11 mouse cellular contexts compared by ENCODE assay signal in genomic region chr5:136040210-136040609, GRCm38 (mm10). TPM values are rescaled to one million over a fixed set of nuclear protein-coding genes. Genes with fewer than 3 reads are reported as not detected.
DNase-seq lines count a peak whose midpoint lies in the region; ATAC-seq and TF ChIP-seq lines count a peak whose summit lies in the region.
"Had no signal": no experiment of that assay in that cellular context is flagged by ENCODE, and none has a peak within 500 bp of the region (broad histone marks: within the 10 kb centered on the region; RNA-seq: fewer than 3 reads in every experiment).

No protein-coding gene starts in this region.

- H3K27ac ChIP-seq in forebrain, embryonic 10.5 days, result 0 out of 2 replicates have a peak overlapping the region, but pooled peaks have one; percentile 20
- no peak overlapping the region for H3K27ac ChIP-seq in forebrain, embryonic 15.5 days (replicated peaks)
- H3K27ac ChIP-seq in lung, embryonic 14.5 days (ENCODE audit: low read depth), result no peak overlapping the region
- no peak overlapping the region for H3K27ac ChIP-seq in lung, postnatal 0 days (ENCODE audit: low read length)
- H3K27ac ChIP-seq in embryonic facial prominence, embryonic 11.5 days (replicated peaks; ENCODE audit: low read depth, low read length), result no peak overlapping the region
- H3K27ac ChIP-seq: layer of hippocampus, adult 2 months had no signal

- ATAC-seq in forebrain, embryonic 15.5 days (replicated peaks), result no peak
- ATAC-seq in lung, embryonic 14.5 days (ENCODE audit: insufficient read depth), result 0 out of 2 replicates have a peak, but pooled peaks have one; percentile 29
- no peak for ATAC-seq in lung, postnatal 0 days
- ATAC-seq in embryonic facial prominence, embryonic 11.5 days (replicated peaks; ENCODE audit: insufficient number of reproducible peaks, low FRiP score, low TSS enrichment, low read depth), result peak; percentile 54; the same call in 1 of the 2 replicates
- ATAC-seq in neutrophil, adult 5-6 weeks (ENCODE audit: extremely low read depth, insufficient number of reproducible peaks, low FRiP score, poor library complexity, severe bottlenecking), result peak; percentile 35; the same call in 1 of the 2 replicates

- DNase-seq in forebrain, embryonic 10.5 days (ENCODE audit: extremely low spot score, low spot score), result no peak
- DNase-seq in lung, embryonic 14.5 days, result peak; percentile 36
- DNase-seq in lung, postnatal 0 days (ENCODE audit: low spot score), result no peak
- peak; percentile 41 for DNase-seq in embryonic facial prominence, embryonic 11.5 days (ENCODE audit: low spot score)
- no peak for DNase-seq in gastrocnemius, postnatal 10 days
- DNase-seq in cerebellum, adult 9-11 months, result no peak
- DNase-seq: heart, postnatal 10 days had no signal

- no peaks in the 10 kb centered on the region for H3K36me3 ChIP-seq in forebrain, embryonic 10.5 days (replicated peaks)
- no peaks in the 10 kb centered on the region for H3K36me3 ChIP-seq in forebrain, embryonic 15.5 days
- H3K36me3 ChIP-seq in lung, embryonic 14.5 days (ENCODE audit: insufficient read depth), result no peaks in the 10 kb centered on the region
- H3K36me3 ChIP-seq in lung, postnatal 0 days (ENCODE audit: insufficient read depth, low read length), result no peaks in the 10 kb centered on the region
- no peaks in the 10 kb centered on the region for H3K36me3 ChIP-seq in embryonic facial prominence, embryonic 11.5 days (replicated peaks; ENCODE audit: control insufficient read depth, insufficient read depth, low read depth, low read length)

- TF ChIP-seq EP300 in lung, postnatal 0 days (IDR thresholded peaks at IDR 0.05), result no peak

- no peaks in the 10 kb centered on the region for H3K9me3 ChIP-seq in forebrain, embryonic 10.5 days
- H3K9me3 ChIP-seq in forebrain, embryonic 15.5 days, result no peaks in the 10 kb centered on the region
- no peaks in the 10 kb centered on the region for H3K9me3 ChIP-seq in lung, embryonic 14.5 days (ENCODE audit: low read depth, low read length)
- no peaks in the 10 kb centered on the region for H3K9me3 ChIP-seq in lung, postnatal 0 days (ENCODE audit: low read length)
- H3K9me3 ChIP-seq in embryonic facial prominence, embryonic 11.5 days (replicated peaks; ENCODE audit: control insufficient read depth, low read length), result no peaks in the 10 kb centered on the region

- WGBS in forebrain, embryonic 10.5 days, result 49% methylated on average over 5 of the region's 5 CpGs
- WGBS in forebrain, embryonic 15.5 days, result 41% methylated on average over 5 of the region's 5 CpGs
- WGBS in lung, embryonic 14.5 days, result 35% methylated on average over 5 of the region's 5 CpGs
- WGBS in lung, postnatal 0 days, result 30% methylated on average over 5 of the region's 5 CpGs
- 51% methylated on average over 5 of the region's 5 CpGs for WGBS in embryonic facial prominence, embryonic 11.5 days

- no peaks in the 10 kb centered on the region for H3K27me3 ChIP-seq in forebrain, embryonic 10.5 days (ENCODE audit: poor library complexity, severe bottlenecking)
- no peaks in the 10 kb centered on the region for H3K27me3 ChIP-seq in forebrain, embryonic 15.5 days
- no peaks in the 10 kb centered on the region for H3K27me3 ChIP-seq in lung, embryonic 14.5 days (ENCODE audit: insufficient read depth, low read length)
- no peaks in the 10 kb centered on the region for H3K27me3 ChIP-seq in lung, postnatal 0 days (replicated peaks; ENCODE audit: insufficient read depth, low read length)
- no peaks in the 10 kb centered on the region for H3K27me3 ChIP-seq in embryonic facial prominence, embryonic 11.5 days (ENCODE audit: control insufficient read depth, insufficient read depth, low read length)

- peaks cover 15% of the 10 kb centered on the region for H3K4me1 ChIP-seq in forebrain, embryonic 10.5 days
- no peaks in the 10 kb centered on the region for H3K4me1 ChIP-seq in forebrain, embryonic 15.5 days
- no peaks in the 10 kb centered on the region for H3K4me1 ChIP-seq in lung, embryonic 14.5 days (ENCODE audit: insufficient read depth)
- H3K4me1 ChIP-seq in lung, postnatal 0 days (ENCODE audit: insufficient read depth, low read depth, low read length), result no peaks in the 10 kb centered on the region
- no peaks in the 10 kb centered on the region for H3K4me1 ChIP-seq in embryonic facial prominence, embryonic 11.5 days (ENCODE audit: control insufficient read depth, insufficient read depth, low read length)

- no peak for TF ChIP-seq CTCF in lung, embryonic 14.5 days (IDR thresholded peaks at IDR 0.05; ENCODE audit: low read depth)
- TF ChIP-seq CTCF in lung, postnatal 0 days (IDR thresholded peaks at IDR 0.05), result no peak

- H3K4me3 ChIP-seq in forebrain, embryonic 10.5 days, result peak overlapping the region; percentile 26; the same call in 1 of the 2 replicates
- no peak overlapping the region for H3K4me3 ChIP-seq in forebrain, embryonic 15.5 days
- no peak overlapping the region for H3K4me3 ChIP-seq in lung, embryonic 14.5 days (ENCODE audit: low read depth, low read length)
- H3K4me3 ChIP-seq in lung, postnatal 0 days (ENCODE audit: low read depth, low read length), result no peak overlapping the region
- no peak overlapping the region for H3K4me3 ChIP-seq in embryonic facial prominence, embryonic 11.5 days (ENCODE audit: low read depth, low read length)
- H3K4me3 ChIP-seq: layer of hippocampus, adult 2 months had no signal

- no peak overlapping the region for H3K9ac ChIP-seq in forebrain, embryonic 15.5 days (replicated peaks)
- no peak overlapping the region for H3K9ac ChIP-seq in lung, embryonic 14.5 days
- no peak overlapping the region for H3K9ac ChIP-seq in lung, postnatal 0 days (replicated peaks; ENCODE audit: low read depth)
- no peak overlapping the region for H3K9ac ChIP-seq in embryonic facial prominence, embryonic 11.5 days (replicated peaks; ENCODE audit: low read length)

- no peak overlapping the region for H3K4me2 ChIP-seq in forebrain, embryonic 15.5 days (replicated peaks)
- H3K4me2 ChIP-seq in lung, embryonic 14.5 days, result peak overlapping the region; percentile 20; the same call in 1 of the 2 replicates
- H3K4me2 ChIP-seq in lung, postnatal 0 days (replicated peaks; ENCODE audit: low read depth, low read length), result no peak overlapping the region
- no peak overlapping the region for H3K4me2 ChIP-seq in embryonic facial prominence, embryonic 11.5 days (ENCODE audit: low read depth, low read length)

RNA-seq across cellular contexts. Expression of gene Upk3b, which starts 1.9 kb away (rescaled TPM):
- polyA plus RNA-seq in forebrain, embryonic 10.5 days (2016; fragmentation: Nextera tagmentation; extraction: Ambion mirVana), result 0.09 TPM in 1 of 2 replicates, not detected in the other
- polyA plus RNA-seq in forebrain, embryonic 15.5 days (2015; fragmentation: Nextera tagmentation; extraction: Ambion mirVana), result not detected in 2 replicates
- 23.8 and 26.7 TPM in 2 replicates for polyA plus RNA-seq in lung, embryonic 14.5 days (2014; fragmentation: Nextera tagmentation; extraction: Ambion mirVana)
- polyA plus RNA-seq in lung, postnatal 0 days (2015; fragmentation: Nextera tagmentation; extraction: Ambion mirVana), result 35.7 and 38.8 TPM in 2 replicates
- polyA plus RNA-seq in embryonic facial prominence, embryonic 11.5 days (2014; fragmentation: Nextera tagmentation; extraction: Ambion mirVana), result 0.65 and 0.85 TPM in 2 replicates
- total RNA-seq in neutrophil, adult 5-6 weeks (2017), result not detected in 2 replicates
- under 1 TPM in 1 of 2 experiments, not detected in 1; 0.14 TPM for total RNA-seq in gastrocnemius, postnatal 10 days (2021)
- total RNA-seq: layer of hippocampus, adult 2 months had no signal

RNA-seq across cellular contexts. Expression of gene Upk3bl, which starts 14.1 kb away (rescaled TPM):
- polyA plus RNA-seq in forebrain, embryonic 10.5 days (2016; fragmentation: Nextera tagmentation; extraction: Ambion mirVana), result 1.5 and 1.7 TPM in 2 replicates
- not detected in 2 replicates for polyA plus RNA-seq in forebrain, embryonic 15.5 days (2015; fragmentation: Nextera tagmentation; extraction: Ambion mirVana)
- 1.5 and 1.8 TPM in 2 replicates for polyA plus RNA-seq in lung, embryonic 14.5 days (2014; fragmentation: Nextera tagmentation; extraction: Ambion mirVana)
- polyA plus RNA-seq in lung, postnatal 0 days (2015; fragmentation: Nextera tagmentation; extraction: Ambion mirVana), result 1.1 and 1.2 TPM in 2 replicates
- polyA plus RNA-seq in embryonic facial prominence, embryonic 11.5 days (2014; fragmentation: Nextera tagmentation; extraction: Ambion mirVana), result 6.2 and 6.4 TPM in 2 replicates
- total RNA-seq in neutrophil, adult 5-6 weeks (2017), result 0.61 and 2.8 TPM in 2 replicates
- total RNA-seq in gastrocnemius, postnatal 10 days (2021), result not detected
- total RNA-seq: heart, postnatal 10 days; layer of hippocampus, adult 2 months; liver, adult 2 months had no signal
- polyA plus RNA-seq: liver, adult 2 months had no signal

RNA-seq across cellular contexts. Expression of gene Rasa4, which starts 43.5 kb away (rescaled TPM):
- polyA plus RNA-seq in forebrain, embryonic 10.5 days (2016; fragmentation: Nextera tagmentation; extraction: Ambion mirVana), result 3.8 and 5.1 TPM in 2 replicates
- 6.0 and 6.3 TPM in 2 replicates for polyA plus RNA-seq in forebrain, embryonic 15.5 days (2015; fragmentation: Nextera tagmentation; extraction: Ambion mirVana)
- polyA plus RNA-seq in lung, embryonic 14.5 days (2014; fragmentation: Nextera tagmentation; extraction: Ambion mirVana), result 4.2 and 4.4 TPM in 2 replicates
- 2.0 and 2.8 TPM in 2 replicates for polyA plus RNA-seq in lung, postnatal 0 days (2015; fragmentation: Nextera tagmentation; extraction: Ambion mirVana)
- polyA plus RNA-seq in embryonic facial prominence, embryonic 11.5 days (2014; fragmentation: Nextera tagmentation; extraction: Ambion mirVana), result 3.8 and 5.5 TPM in 2 replicates
- total RNA-seq in neutrophil, adult 5-6 weeks (2017), result 7.3 and 8.5 TPM in 2 replicates
- 10 to 100 TPM; 12.9 to 20.5 TPM for total RNA-seq in gastrocnemius, postnatal 10 days (2021)

RNA-seq across cellular contexts. Expression of gene Dtx2, which starts 45.6 kb away (rescaled TPM):
- polyA plus RNA-seq in forebrain, embryonic 10.5 days (2016; fragmentation: Nextera tagmentation; extraction: Ambion mirVana), result 33.9 and 41.1 TPM in 2 replicates
- polyA plus RNA-seq in forebrain, embryonic 15.5 days (2015; fragmentation: Nextera tagmentation; extraction: Ambion mirVana), result 26.6 and 27.6 TPM in 2 replicates
- 21.4 and 24.4 TPM in 2 replicates for polyA plus RNA-seq in lung, embryonic 14.5 days (2014; fragmentation: Nextera tagmentation; extraction: Ambion mirVana)
- 18.9 and 21.6 TPM in 2 replicates for polyA plus RNA-seq in lung, postnatal 0 days (2015; fragmentation: Nextera tagmentation; extraction: Ambion mirVana)
- polyA plus RNA-seq in embryonic facial prominence, embryonic 11.5 days (2014; fragmentation: Nextera tagmentation; extraction: Ambion mirVana), result 22.6 and 29.2 TPM in 2 replicates
- total RNA-seq in neutrophil, adult 5-6 weeks (2017), result 13.0 and 13.7 TPM in 2 replicates
- 1 to 10 TPM; 7.7 to 9.2 TPM for total RNA-seq in gastrocnemius, postnatal 10 days (2021)

Comparison
In these comparisons a context has a peak if more than half of its experiments do, and no peak if none do; other contexts are left out.
1. DNase-seq: peak in lung, embryonic 14.5 days (single experiment) and embryonic facial prominence, embryonic 11.5 days (single experiment); none in forebrain, embryonic 10.5 days (single experiment), lung, postnatal 0 days (single experiment), gastrocnemius, postnatal 10 days (single experiment) and cerebellum, adult 9-11 months (single experiment).
2. ATAC-seq: peak in lung, embryonic 14.5 days (single experiment), embryonic facial prominence, embryonic 11.5 days (single experiment) and neutrophil, adult 5-6 weeks (single experiment); none in forebrain, embryonic 15.5 days (single experiment) and lung, postnatal 0 days (single experiment).
3. RNA of gene Upk3b, which starts 1.9 kb away (polyA plus RNA-seq): 35.7 to 38.8 TPM in lung, postnatal 0 days and 23.8 to 26.7 TPM in lung, embryonic 14.5 days; 0.65 to 0.85 TPM in embryonic facial prominence, embryonic 11.5 days, 0.09 TPM in forebrain, embryonic 10.5 days and not detected in forebrain, embryonic 15.5 days; every median in the first group is over 10 times any median in the second.